Mouse (Mus musculus) right cerebral cortex, postnatal 14 days (tissue): ENCODE data around the gene Gsg1l.

Experiments
- DNase-seq: peaks from one replicate; pipeline ENCODE4 v3.0.0; 2022

The Gsg1l gene

DNA sequence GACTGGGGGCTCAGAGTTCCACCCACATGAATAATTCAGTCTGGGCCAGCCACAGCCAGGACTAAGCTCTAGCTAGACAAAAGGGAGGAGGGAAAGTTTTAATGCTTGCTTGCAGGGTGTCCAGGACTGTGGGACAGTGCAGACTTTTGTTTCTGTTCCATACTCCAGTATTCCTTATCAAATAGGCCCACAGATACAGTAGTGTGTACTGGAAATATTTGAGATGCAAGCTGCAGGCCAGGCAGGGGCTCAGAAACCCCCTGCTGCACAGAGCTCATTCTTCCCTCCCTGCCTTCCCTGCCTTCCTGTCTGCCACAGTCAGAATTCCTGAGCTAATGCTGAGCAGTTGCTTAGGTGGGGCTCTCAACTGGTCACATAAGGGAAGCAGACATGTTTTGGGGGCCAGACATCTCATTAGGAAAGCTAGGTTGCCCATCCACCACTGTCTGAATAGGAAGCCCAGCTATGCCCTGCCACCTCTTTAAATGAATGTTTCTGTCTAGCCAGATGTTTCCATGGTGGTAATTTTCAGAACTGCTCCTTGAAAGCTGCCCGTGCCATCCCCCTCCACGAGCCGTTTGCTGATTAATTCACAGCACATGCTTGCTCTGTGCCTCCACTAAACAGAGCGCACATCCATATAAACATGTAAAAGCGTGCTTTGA, 244.0 kb downstream of the Gsg1l start:
- no peak for DNase-seq

GRCm38 (mm10) chr7:125833471-125833870, 248.7 kb downstream of the Gsg1l start:
- no peak for DNase-seq

GRCm38 (mm10) chr7:125832767-125833166, 249.4 kb downstream of the Gsg1l start:
- no peak for DNase-seq

DNA sequence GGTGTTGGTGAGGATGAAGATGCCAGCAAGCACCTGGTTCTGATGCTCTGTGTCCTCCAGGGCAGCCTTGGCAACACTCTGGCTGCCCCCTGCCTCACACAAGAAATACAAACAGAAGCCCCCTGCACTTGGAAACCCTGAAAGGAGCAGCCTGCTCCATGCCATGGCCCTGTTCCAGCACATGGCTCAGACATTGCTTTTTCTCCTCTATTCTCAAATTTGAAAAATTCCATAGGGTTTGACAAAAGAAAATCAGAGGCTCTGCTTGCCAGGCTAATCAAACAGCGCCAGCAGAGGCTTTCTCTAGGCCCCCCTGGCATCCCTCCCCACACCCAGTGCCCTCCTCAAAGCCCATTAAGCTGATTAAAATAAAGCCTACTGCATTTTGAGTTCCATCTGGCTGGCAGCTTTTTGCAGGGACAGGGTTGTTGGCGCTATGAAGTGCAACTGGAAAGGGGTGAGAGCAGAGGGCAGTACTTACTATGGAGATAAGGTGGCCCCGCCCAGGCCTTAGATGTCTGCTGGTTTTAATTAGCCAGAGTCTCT, 253.0 kb downstream of the Gsg1l start:
- no peak for DNase-seq

DNA sequence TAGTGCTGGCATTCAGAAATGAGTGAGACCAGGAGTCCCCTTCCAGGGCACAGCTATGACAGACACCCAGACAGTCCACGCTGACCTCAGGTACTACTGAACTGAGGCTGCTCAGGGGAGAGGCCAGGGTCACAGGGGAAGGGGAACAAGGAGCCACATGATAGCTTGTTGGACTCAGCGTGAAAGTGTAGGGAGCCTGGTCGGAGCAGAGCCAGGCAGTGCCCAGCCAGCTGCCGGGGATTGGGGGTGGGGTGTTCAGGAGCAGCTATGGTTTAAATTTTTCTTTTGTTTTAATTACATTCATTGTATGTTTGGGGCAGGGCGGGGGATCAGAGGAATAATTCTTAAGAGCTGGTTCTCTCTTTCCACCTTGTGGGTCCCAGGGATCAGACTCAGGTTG, 253.7 kb downstream of the Gsg1l start:
- no peak for DNase-seq
